Mouse (Mus musculus): ENCODE results near the gene Bbs9. TPM values are rescaled to one million over a fixed set of nuclear protein-coding genes. Genes with fewer than 3 reads are reported as not detected.

The Bbs9 gene
- total RNA-seq, 2 experiments from 2014 or later: 17.5 to 18.7 TPM

- intact Hi-C loops (cut with DNase I): loop anchor here (10.0 kb wide), 1 partner anchor 297 kb away; no protein-coding TSS in a partner anchor
- no peak for DNase-seq
Measured at GRCm38 (mm10) chr9:22718174-22718823, 242.8 kb downstream of the Bbs9 start.

DNA sequence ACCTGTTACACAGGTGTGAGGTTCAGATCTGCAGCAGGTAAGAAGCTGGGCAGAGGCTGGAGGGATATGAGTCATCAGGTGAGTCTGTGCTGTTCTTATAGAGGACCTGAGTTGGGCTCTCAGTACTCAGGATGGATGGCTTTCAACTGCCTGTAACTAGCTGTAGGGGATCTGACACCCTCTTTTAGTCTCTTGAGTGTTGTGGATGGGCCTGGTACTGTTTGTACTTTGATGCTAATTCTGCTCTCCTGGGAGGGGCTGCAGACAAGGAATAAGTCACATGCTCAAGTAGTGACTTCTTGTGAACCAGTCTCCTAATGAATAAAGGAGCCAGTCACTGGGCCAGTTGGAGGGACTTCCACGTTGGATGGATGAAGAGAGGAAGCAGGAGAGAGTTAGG, 257.1 kb downstream of the Bbs9 start:
- DNase-seq: no peak
- intact Hi-C loops (cut with DNase I): no loop called here

DNA sequence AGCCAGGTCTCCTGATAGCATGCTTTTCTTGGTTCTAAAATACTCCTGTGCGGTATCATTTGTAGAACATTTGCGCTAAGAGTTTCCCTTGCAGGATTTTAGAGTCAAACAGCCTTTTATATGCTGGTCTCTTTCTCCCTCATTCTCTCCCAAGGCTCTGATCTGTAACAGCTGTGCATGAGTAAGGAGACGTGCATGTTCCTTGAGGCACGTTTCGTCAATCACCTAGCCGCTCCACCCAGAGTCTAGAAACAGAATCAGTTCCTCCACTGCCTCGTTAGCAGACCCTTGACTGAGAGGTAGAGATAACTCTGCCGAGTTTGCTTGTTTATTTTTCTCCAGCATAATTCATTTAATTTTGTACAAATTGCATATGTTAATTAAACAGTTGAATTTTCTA, 259.4 kb downstream of the Bbs9 start:
- intact Hi-C loops (cut with DNase I): no loop called here
- DNase-seq: no peak

DNA sequence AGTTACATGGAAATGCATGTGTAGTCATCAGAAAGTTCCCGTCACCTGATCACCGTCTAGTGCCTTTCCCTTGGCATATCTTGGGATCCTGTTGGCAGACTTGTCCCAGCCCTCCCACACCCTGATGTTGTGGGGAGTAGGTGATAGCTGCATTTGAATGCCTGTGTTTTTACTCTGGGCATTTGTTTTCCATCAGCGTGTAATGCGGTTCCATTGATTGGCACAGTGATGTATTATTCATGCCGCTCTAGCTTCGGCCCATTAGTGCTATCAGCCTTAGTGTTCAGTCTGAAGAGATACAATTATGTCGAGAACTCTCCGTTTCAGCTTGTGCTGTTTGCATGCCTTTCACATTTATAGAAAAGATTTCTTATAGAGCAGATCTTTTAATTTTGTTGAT, 259.9 kb downstream of the Bbs9 start:
- DNase-seq: no peak
- intact Hi-C loops (cut with DNase I): no loop called here

GRCm38 (mm10) chr9:22737893-22738292, 262.4 kb downstream of the Bbs9 start:
- no peak for DNase-seq
- intact Hi-C loops (cut with DNase I): no loop called here

GRCm38 (mm10) chr9:22738861-22739260, 263.3 kb downstream of the Bbs9 start:
- no peak for DNase-seq
- intact Hi-C loops (cut with DNase I): no loop called here

DNA sequence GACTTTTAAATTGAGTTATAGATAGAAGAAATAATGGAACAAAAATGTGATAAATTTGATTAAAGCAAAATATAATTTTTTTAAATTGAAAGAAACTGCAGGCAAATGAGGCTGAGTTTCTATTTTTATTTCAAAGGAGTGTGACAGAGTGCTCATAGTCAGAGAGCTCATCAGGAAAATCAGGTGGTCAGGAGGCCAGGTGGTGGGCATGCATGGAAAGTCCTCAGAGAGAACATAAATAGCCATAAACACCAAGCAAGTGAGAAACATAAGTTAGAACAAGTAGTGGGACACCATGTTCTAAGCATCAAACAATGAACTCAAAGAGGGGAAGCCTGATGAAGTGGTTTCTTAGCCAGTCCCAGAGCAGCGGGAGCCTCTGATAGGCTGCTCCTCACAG, 266.5 kb downstream of the Bbs9 start:
- no peak for DNase-seq
- intact Hi-C loops (cut with DNase I): no loop called here

GRCm38 (mm10) chr9:22748617-22749016, 273.1 kb downstream of the Bbs9 start:
- intact Hi-C loops (cut with DNase I): no loop called here
- peak; percentile 20 to 29 for DNase-seq

DNA sequence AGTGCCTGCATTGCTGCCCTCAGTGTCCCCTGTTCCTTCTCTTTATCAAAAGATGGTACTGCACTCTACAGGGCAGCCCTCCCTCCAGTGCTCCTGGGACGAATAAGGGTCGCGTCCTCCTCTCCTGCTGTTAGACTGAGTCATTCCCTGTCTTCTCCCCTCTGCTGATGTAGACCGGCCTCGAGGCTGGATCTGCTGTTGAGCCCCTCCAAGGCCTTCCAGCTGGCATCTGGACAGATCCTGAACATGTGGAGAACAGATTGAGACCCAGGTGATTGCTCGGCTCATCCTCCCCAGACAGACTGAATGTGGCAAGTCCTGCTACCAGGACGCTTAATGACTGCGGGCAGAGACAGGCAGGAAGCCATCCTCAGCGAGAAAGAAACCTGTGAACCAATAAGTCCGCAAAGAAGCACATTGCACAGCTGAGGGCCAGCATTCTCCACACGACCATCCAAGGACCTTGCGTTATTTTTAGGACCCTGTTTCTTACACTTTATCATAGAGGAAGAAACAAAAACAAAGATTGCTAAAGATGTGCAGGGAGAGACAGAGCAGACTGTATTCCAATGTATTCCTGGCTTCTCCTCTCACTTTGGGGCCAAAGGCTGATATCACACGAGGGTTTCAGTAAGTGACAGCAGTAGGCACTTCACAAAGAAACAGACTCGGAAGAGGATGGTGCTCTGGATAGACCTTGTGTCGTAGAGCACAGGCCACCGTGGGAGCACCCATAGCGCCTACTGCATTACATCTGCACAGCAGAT, 275.4 kb downstream of the Bbs9 start:
- intact Hi-C loops (cut with DNase I): no loop called here

GRCm38 (mm10) chr9:22751546-22751929, 276.0 kb downstream of the Bbs9 start:
- no peak for DNase-seq
- intact Hi-C loops (cut with DNase I): no loop called here

More for the DNA sequence above, 275.4 kb downstream of the Bbs9 start:
- DNase-seq: peak; percentile 34 to 50

DNA sequence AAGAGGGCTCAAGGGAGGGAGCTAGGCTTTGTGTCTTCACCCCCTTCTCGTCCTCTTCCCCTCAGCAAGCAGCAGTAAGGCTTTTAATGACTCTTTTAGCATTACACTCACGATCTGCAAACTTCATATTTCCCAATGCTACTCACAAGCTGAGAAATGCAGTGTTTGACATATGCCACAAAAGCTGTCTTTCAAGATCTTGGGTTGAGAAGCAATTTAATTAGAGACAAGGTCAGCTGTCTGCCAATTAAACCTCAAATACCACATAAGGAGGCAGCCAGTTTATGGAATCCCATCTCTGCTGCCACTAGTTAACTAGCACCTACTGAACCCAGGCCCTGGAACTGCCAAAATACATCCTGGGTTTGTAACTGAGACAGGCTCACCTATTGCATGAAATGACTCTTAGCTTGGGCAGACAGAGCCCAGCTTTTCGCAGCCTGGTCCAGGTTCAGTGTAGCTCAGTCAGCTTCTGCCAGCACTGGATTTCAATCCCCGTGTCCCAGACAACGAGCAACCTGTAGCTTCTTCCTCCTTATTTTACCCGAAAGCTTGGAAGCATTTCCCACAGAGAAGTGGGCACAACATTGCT, 278.7 kb downstream of the Bbs9 start:
- no peak for DNase-seq
- intact Hi-C loops (cut with DNase I): no loop called here

DNA sequence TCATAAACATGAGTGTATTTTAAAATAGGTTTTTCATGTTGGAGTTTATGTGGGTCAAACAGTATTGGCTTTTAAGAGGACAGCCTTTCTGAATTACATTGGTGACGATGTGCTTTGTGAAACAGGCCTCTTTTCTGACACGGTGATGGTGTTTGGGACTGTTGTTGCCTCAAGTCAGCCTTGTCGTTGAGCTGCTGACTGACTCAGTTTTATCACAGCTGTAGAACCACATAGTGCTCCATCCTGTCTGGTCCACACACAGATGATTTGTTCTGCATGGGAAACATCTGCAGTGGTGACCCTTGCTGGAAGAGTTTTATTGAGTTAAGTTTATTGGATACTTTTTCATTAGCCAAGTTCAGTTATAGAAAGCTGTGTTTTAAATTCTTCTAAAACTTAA, 283.0 kb downstream of the Bbs9 start:
- intact Hi-C loops (cut with DNase I): no loop called here
- no peak for DNase-seq

DNA sequence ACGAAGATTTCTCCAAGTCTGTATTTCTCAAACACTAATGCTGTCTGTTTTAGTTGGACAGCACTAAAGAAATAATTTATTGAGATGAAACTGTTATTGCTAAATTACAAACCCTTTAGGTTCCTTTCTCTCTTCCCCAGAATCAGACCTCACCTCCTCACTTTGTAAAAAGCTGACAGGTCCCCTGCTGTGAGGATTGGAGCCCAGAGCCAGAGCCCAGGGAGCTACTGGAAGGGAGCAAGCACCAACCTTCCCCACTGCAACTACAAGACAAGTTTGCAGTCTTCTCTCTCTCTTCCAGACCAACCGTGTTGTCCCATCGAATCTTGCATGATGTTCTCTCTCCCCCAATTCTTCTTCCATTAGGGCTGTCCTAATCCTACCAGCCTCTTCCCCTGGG, 283.7 kb downstream of the Bbs9 start:
- intact Hi-C loops (cut with DNase I): no loop called here
- DNase-seq: no peak

- DNase-seq: no peak
- intact Hi-C loops (cut with DNase I): no loop called here
Measured at GRCm38 (mm10) chr9:22760376-22760775, 284.9 kb downstream of the Bbs9 start.

- intact Hi-C loops (cut with DNase I): no loop called here
- DNase-seq: no peak
Measured at GRCm38 (mm10) chr9:22761487-22761886, 286.0 kb downstream of the Bbs9 start.

GRCm38 (mm10) chr9:22765618-22766220, 290.2 kb downstream of the Bbs9 start:
- intact Hi-C loops (cut with DNase I): no loop called here
- DNase-seq: peak; percentile 20 to 35

GRCm38 (mm10) chr9:22767154-22767553, 291.6 kb downstream of the Bbs9 start:
- no peak for DNase-seq
- intact Hi-C loops (cut with DNase I): no loop called here

DNA sequence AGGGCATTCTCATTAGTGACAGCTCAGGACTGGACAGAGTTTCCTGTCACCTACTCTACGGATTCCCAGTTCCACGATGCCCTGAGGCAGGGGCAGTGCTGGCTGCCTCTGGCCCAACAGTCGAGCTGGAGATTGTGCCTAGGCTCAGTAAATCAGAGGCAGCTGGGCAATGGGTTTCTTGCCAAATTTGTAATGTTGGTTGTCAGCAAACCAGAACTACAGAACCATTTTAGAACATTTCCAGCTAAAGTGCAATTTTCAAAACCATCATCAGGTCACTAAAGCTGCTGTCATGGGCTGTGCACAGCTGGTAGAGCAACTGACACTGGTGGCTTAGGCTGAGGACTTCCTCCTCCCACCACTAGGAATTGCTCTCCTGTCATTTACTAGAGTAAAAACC, 292.3 kb downstream of the Bbs9 start:
- peak in 1 of 2 experiments; percentile 20 for DNase-seq
- intact Hi-C loops (cut with DNase I): no loop called here

DNA sequence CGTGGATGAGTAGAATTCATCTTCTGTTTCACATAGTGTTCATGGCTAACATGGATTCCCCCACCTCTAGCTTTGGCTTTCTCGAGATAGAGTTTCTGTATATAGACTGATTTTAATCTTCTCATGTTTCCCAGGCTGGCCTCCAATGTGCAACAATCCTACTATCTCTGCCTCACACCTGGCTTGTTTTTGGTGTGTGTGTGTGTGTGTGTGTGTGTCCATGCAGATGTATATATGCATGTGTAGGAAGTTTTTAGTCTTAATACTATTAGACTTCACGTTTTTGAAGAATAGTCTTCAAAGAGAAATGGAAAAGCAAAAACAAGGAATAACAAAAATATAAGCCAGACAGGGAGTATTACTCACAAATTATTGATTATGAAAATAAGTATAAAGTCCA, 296.3 kb downstream of the Bbs9 start:
- intact Hi-C loops (cut with DNase I): no loop called here
- no peak for DNase-seq

GRCm38 (mm10) chr9:22776246-22776961, 300.9 kb downstream of the Bbs9 start:
- intact Hi-C loops (cut with DNase I): no loop called here
- peak in 1 of 2 experiments; percentile 16 for DNase-seq

DNA sequence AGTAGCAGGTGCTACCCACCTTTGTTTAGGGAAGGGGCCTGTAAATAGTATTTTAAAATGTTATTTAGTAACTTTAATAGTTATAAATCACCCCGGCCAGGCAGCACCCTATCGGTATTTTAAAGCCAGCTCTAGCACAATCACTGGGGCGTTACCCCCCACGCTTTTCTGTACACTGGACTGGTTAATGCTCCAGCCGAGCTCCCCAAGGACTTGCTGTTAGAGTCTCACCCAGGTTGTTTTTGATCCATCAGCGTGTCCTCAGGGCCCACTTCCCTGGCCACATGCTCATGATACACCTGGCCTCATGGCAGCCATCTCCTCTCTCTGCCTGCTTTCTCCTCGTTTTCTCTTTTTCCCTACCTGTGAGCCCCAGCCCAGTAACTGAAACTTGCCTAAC, 301.9 kb downstream of the Bbs9 start:
- no peak for DNase-seq
- intact Hi-C loops (cut with DNase I): no loop called here

Measured in heart, postnatal 10 days (tissue).